Mouse (Mus musculus): ENCODE measurements around the gene Gm14137.

The Gm14137 gene

DNA sequence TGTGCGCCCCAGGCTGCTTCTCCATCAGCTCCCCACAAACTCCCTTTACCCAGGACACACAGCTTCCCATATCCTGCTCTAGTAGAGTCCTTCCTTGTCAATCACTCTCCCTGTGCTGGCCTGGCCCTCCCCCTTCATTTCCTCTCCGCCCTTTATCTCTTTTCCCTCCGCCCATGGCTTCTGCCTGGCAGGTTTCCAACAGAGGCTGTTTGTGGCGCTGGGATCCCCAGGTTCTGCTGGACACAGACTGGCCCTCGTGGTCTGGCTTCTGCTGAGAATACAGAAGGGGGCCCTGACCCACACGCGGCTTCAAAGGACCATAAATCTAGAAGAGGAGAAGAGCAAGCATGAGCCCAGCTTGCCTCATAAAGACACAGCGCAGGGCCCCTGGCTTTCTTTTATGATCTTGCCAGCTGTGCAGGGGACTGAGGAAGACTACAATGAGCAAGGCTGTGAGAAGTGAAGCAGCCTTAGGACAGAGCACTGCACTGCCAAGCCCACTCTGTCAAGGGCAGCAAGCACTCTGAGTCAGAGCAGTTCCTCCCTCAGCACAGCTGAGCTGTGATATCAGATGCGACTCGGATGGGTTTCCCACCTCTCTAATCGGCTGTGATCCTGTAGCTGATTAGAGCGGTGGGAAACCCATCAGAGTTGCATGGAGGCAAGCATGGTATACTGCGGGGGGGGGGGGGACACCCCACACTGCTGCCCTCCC lies 1.3 kb upstream of the Gm14137 start:
- DNase-seq (ENCODE audit: low read depth): peak; percentile 89

DNA sequence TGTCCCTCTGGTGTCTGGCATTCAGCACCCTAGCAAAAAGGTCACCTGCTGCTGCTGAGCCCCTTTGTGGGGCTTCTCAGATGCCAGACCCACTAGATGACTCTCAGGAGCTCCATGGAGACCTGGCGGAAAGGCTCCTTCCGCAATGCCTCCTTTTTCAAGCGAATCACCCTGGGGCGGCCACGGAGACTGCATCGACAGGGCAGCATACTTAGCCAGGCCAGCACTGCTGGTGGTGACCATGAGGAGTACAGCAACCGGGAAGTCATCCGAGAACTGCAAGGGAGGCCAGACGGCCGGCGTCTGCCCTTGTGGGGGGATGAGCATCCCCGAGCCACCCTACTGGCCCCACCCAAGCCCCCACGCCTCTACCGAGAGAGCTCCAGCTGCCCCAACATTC lies 557 bp downstream of the Gm14137 start:
- DNase-seq (ENCODE audit: low read depth): no peak

- peak; percentile 70 for DNase-seq (ENCODE audit: low read depth)
Measured at GRCm38 (mm10) chr2:119175614-119176013, 1.3 kb downstream of the Gm14137 start.

DNA sequence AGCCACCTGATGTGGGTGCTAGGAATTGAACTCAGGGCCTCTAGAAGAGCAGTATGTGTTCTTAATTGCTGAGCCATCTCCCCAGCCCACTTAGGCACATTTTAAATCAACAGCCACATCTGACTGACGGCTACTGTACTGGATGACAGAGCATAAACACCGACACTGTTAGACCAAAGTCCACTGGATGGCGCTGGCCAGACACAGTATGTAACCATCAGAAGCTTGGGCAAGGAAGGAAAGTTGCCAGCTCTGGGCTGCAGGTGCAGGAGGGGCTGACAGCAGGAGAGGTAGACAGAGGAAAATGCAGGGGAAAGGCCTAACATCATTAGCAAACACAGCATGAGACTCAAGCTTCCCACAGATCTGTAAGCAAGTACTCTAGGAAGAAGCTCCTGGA lies 2.5 kb downstream of the Gm14137 start:
- no peak for DNase-seq (ENCODE audit: low read depth)

- no peak for DNase-seq (ENCODE audit: low read depth)
Measured at GRCm38 (mm10) chr2:119177384-119177939, 3.2 kb downstream of the Gm14137 start.

GRCm38 (mm10) chr2:119182914-119183313 lies 8.6 kb downstream of the Gm14137 start:
- no peak for DNase-seq (ENCODE audit: low read depth)

DNA sequence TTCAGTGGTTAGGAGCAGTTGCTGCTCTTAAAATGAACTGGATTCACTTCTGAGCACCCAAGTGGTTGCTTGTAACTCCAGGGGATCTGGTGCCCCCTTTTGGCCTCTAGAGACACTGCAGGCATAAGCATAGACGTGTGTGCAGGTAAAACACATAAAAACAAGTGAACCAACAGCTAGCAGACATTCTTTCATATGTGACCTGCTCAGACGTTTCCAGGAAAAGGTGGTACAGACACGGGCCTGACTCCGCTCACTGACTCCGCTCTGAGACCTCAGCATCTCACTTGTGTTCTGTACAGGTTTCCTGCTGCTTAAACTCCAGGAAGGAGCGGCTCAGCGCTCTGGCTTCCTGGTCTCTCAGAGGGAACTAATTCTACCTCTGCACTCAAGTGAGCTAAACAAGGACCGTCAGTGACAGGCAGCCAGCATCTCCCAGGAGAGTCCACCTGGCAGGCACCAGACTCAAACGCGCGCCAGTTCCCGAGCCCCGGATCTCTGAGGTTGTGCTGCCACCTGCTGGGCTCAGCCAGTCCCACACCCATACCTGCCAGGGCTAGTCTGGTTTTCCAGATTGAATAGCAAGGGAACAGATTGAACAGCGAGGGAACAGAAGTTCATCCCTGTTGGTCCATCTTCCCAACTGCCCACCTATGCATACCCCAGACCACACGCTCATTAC lies 14.9 kb downstream of the Gm14137 start:
- DNase-seq (ENCODE audit: low read depth): peak; percentile 87

DNA sequence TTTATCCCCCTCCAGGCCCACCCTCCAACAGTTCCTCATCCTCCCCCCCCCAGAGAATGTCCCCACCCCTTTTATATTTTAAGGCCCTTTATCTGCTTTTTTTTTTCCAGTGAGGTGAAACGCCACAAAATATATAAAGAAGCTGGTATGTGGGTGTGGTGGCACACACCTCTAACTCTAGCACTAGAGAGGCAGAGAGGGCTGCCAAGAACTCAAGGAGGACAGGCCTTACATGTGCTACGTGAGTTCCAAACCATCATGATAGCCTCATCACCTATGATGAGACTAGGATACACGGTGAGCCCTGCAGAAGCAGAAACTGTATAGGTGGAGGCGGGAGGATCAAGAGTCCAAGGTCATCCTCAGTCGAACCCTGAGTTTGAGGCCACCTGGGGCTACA lies 16.7 kb downstream of the Gm14137 start:
- DNase-seq (ENCODE audit: low read depth): no peak

DNA sequence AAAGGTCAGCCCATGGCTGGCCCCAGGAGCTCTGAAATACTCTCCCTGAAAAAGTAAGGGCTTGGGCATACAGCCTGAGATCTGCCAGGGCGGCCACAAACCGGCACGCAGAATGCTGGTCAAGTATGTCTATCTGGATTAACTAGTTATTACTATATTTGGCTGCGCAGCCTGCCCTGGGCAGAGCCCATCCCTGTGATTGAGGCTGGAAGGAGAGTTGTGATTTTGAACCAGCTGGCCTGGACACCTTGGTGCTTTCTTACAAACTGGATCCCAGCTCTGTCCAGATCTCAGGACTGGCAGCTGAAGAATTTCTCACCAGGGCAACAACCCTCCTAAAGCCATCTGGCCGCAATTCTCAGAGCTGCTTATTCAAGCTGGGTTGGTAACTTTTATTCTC lies 19.8 kb downstream of the Gm14137 start:
- no peak for DNase-seq (ENCODE audit: low read depth)

GRCm38 (mm10) chr2:119196316-119197108 lies 22.2 kb downstream of the Gm14137 start:
- no peak for DNase-seq (ENCODE audit: low read depth)

GRCm38 (mm10) chr2:119197493-119197892 lies 23.2 kb downstream of the Gm14137 start:
- no peak for DNase-seq (ENCODE audit: low read depth)

DNA sequence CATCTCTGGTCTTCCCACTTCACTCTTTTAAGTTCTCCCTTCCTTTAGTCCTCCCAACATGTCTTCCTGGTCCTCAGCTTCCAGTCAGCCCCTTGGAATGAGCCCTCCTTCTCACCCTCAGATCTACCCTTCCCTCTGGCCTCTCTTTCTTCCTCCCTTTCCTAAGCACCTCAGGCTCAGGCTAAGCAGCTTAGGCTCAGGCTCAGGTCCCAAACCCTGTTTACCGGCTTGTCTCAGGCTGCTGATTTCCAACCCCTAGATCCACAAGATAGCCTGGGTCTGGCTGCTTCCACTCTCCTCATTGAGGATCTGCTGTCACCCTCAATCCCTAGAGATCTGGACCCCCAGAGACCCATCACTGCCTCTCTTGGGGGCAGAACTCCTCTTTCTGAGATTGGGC lies 23.7 kb downstream of the Gm14137 start:
- DNase-seq (ENCODE audit: low read depth): no peak

- DNase-seq (ENCODE audit: low read depth): no peak
Measured at GRCm38 (mm10) chr2:119198934-119199333, 24.6 kb downstream of the Gm14137 start.

- peak; percentile 40 for DNase-seq (ENCODE audit: low read depth)
Measured at GRCm38 (mm10) chr2:119202914-119203453, 28.7 kb downstream of the Gm14137 start.

DNA sequence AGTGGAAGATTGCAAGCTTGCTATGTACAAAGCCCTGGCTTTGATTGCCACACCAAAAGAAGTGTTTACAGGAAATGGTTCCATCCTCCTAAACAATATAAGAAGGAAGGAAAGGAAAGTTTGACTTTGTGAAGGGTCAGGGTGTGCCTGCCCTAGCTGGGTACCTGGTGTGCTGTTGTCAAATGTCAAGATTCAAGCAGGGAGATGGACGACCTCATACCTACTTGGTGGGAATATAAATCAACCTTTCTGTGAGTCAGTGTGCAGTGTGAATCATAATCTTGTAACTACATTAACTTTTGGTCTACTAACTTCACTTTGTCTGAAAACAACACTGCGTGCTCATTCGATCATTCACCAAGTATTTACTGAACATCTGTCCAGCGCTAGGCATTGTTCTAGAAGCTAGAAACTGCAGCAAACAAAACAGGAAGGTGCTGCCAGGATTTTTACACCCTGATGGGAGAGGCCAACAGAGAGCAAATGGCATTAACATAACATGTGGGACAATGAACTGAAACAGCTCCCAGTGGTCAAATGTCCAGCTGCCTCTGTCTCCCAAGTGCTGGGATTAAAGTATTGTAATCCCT lies 29.7 kb downstream of the Gm14137 start:
- DNase-seq (ENCODE audit: low read depth): no peak

DNA sequence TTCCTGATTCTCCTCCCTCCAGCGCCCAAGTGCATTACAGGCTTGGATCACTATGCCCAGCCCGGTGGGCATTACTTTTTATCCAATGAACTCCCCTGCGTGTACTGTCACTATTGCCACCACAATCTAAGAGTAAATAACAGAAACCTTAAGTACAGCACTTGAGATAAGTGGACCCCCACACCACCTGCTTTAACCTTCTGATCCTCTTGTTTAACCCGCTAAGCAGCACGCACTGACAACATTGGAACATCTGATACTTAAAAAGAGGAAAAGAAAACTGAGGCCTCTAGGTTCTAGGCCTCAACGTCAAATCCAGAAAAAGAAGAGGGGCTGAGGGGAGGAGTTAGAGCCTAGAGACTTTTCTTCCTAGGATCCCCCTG lies 33.6 kb downstream of the Gm14137 start:
- DNase-seq (ENCODE audit: low read depth): no peak

DNA sequence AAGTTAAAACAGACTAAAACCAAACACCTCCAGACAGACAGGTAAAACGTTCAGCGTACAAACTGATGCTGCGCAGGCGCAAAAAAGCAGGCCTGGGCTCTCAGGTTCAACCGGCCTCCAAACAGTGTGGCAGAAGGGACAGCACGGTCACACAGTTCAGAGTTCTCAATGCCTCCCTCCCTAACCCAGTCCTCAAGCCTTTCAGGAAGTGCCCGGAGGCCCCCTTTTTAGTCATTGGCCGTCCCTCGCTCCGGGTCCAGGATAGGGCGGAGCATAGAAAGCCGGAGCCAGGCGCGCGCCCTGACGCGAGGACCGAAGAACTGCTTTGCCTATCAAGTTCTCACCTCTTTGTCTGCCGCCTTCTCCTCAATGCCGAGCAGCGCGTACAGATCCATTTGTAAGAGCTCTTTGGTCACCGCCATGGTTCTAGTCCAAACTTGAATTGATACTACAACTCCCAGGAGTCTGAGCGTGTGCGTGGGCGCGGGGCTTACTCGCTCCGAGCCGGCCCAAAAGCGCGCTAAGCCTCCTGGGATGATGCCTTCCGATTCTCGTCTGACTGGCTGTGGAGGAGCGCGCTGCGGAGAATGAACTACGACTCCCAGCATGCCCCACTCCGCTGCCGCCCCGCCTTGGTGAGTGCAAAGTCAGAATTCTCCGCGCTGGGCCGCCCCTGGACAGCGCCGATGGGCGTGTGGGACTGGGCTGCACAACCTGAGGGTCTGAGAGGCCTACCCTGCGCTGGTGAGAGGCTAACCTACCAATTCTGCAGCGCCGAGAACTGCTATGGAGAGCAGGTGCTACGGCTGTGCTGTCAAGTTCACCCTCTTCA lies 34.3 kb downstream of the Gm14137 start, which contains the start of the genes Zfyve19 and Dnajc17:
Gene Zfyve19, plus strand, starts transcription at position 274 of the 832 bp plus-strand sequence.
Gene Dnajc17, minus strand, starts transcription at position 452 of the 832 bp plus-strand sequence.
- peak; percentile 97 for DNase-seq (ENCODE audit: low read depth)

GRCm38 (mm10) chr2:119209176-119209507 lies 34.8 kb downstream of the Gm14137 start:
- peak; percentile 70 for DNase-seq (ENCODE audit: low read depth)
